7 mouse cellular contexts compared by ENCODE assay signal in the genomic region with DNA sequence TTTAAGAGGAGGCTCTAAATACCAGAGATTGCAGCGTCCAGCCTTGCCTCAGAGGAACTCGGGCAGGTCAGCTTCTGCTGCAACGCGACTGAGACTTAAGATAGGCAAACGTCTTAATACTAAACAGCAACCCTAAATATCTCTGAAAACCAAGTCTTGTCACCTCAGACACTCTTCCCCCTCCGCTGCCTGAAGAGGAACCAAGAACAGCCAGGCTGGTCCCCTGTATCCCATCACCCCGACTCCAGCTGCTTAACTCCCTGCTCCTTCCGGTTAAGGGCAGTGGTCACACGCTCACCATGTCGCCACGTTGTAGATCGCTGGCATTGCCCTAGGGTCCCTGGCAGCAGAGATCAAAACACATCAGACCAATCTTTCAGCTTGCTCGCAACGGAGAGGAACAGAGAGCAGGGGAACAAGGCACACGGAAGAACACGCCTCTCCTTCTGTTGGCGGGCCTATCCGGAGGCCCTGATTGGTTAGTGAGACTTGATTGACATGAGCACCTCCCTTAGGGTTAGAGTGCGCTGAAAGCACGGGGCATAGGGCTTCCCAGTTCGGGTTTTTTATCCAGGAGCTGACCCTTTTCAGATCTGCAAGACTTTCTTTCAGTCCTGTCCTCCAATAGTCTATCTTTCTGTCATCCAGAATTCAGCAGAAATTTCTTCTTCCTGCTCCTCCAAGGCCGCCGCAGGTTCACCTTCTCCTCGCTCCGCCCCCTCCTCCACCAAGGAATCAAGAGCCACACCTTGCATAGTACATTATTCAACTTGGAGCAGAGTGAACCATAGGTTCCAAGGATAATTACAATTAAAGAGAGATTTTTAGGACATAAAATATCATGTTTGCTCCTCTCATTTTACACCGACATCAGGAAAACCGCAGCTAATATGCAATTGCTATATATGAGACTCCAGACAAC. TPM values are rescaled to one million over a fixed set of nuclear protein-coding genes. Genes with fewer than 3 reads are reported as not detected.
DNase-seq lines count a peak whose midpoint lies in the region; ATAC-seq and TF ChIP-seq lines count a peak whose summit lies in the region.
"Not testable (repeated sequence)": the region's sequence is repeated elsewhere in the genome, so short reads cannot be mapped to it uniquely, and the experiment has no call there.

Gene Zfp935 (minus strand): TSS at position 323 of the 922 bp plus-strand sequence.

- not testable (repeated sequence) for TF ChIP-seq CTCF in heart, adult 2 months (IDR thresholded peaks at IDR 0.05); kidney, adult 2 months (conservative IDR thresholded peaks at IDR 0.05; ENCODE audit: insufficient read depth, insufficient read length, low read depth, low read length); spleen, adult 2 months (IDR thresholded peaks at IDR 0.05; ENCODE audit: extremely low read depth, insufficient read depth, insufficient read length, insufficient replicate concordance)

- H3K4me2 ChIP-seq in embryonic facial prominence, embryonic 13.5 days: peak within 1 kb of the TSS; percentile 51
- H3K4me2 ChIP-seq in limb, embryonic 11.5 days (ENCODE audit: low read depth, severe bottlenecking): 0 out of 2 replicates have a peak within 1 kb of the TSS, but pooled peaks have one; percentile 18
- H3K4me2 ChIP-seq in midbrain, embryonic 13.5 days (replicated peaks): peak within 1 kb of the TSS; percentile 52

- intact Hi-C loops in heart, adult 2 months (cut with DNase I): not testable (repeated sequence)

- H3K27ac ChIP-seq in embryonic facial prominence, embryonic 13.5 days; heart, adult 2 months; kidney, adult 2 months (ENCODE audit: insufficient read depth, low read depth, low read length); limb, embryonic 11.5 days (replicated peaks; ENCODE audit: low read depth, low read length); midbrain, embryonic 13.5 days; spleen, adult 2 months (ENCODE audit: insufficient read depth, low read length): not testable (repeated sequence)

- H3K27me3 ChIP-seq in embryonic facial prominence, embryonic 13.5 days; heart, adult 2 months (ENCODE audit: control insufficient read depth, insufficient read depth, low read length); kidney, adult 2 months (replicated peaks; ENCODE audit: control insufficient read depth, insufficient read depth, low read length); limb, embryonic 11.5 days (ENCODE audit: control insufficient read depth, insufficient read depth, low read length); midbrain, embryonic 13.5 days; spleen, adult 2 months (ENCODE audit: control insufficient read depth, insufficient read depth, low read length): not testable (repeated sequence)

- peak within 1 kb of the TSS; percentile 51 for H3K4me3 ChIP-seq in embryonic facial prominence, embryonic 13.5 days
- peak within 1 kb of the TSS; percentile 59 for H3K4me3 ChIP-seq in heart, adult 2 months
- peak within 1 kb of the TSS; percentile 80 for H3K4me3 ChIP-seq in kidney, adult 2 months (ENCODE audit: insufficient read depth, low read depth, low read length)
- peak within 1 kb of the TSS; percentile 37 for H3K4me3 ChIP-seq in limb, embryonic 11.5 days (ENCODE audit: low read depth, low read length)
- peak within 1 kb of the TSS; percentile 48 for H3K4me3 ChIP-seq in midbrain, embryonic 13.5 days (replicated peaks)
- H3K4me3 ChIP-seq in spleen, adult 2 months (ENCODE audit: extremely low read depth, insufficient read depth, insufficient read length): peak within 1 kb of the TSS; percentile 62

- not testable (repeated sequence) for ATAC-seq in embryonic facial prominence, embryonic 13.5 days (ENCODE audit: insufficient number of reproducible peaks, insufficient read depth, low FRiP score, low TSS enrichment, low read depth); limb, embryonic 11.5 days (ENCODE audit: insufficient number of reproducible peaks, low FRiP score, low TSS enrichment, low read depth)
- peak; percentile 79; the same call in 1 of the 2 replicates for ATAC-seq in midbrain, embryonic 13.5 days

- peak; percentile 60 for DNase-seq in adrenal gland, postnatal 25 days
- DNase-seq in heart, adult 2 months: peak; percentile 79 to 84
- peak; percentile 85 for DNase-seq in kidney, adult 2 months
- DNase-seq in limb, embryonic 11.5 days (ENCODE audit: low spot score): peak; percentile 35
- peak; percentile 0 to 65 for DNase-seq in spleen, adult 2 months (ENCODE audit: low read depth in 1 of 2, low spot score in 2 of 2)

- H3K9me3 ChIP-seq in embryonic facial prominence, embryonic 13.5 days: peaks cover 19% of the 10 kb centered on the region
- H3K9me3 ChIP-seq in limb, embryonic 11.5 days (ENCODE audit: control insufficient read depth, low read length): not testable (repeated sequence)
- H3K9me3 ChIP-seq in midbrain, embryonic 13.5 days: peaks cover 11% of the 10 kb centered on the region; the same call in 1 of the 2 replicates

- not testable (repeated sequence) for H3K4me1 ChIP-seq in embryonic facial prominence, embryonic 13.5 days; heart, adult 2 months (ENCODE audit: control insufficient read depth, insufficient read depth, low read length); kidney, adult 2 months (ENCODE audit: control insufficient read depth, insufficient read depth, low read length); limb, embryonic 11.5 days (ENCODE audit: control insufficient read depth, insufficient read depth, low read length); midbrain, embryonic 13.5 days (replicated peaks); spleen, adult 2 months (ENCODE audit: control insufficient read depth, insufficient read depth, insufficient read length)

- not testable (repeated sequence) for H3K79me2 ChIP-seq in heart, adult 2 months (replicated peaks; ENCODE audit: control insufficient read depth, insufficient read depth, low read length)

- WGBS in embryonic facial prominence, embryonic 13.5 days: 5% methylated on average over 27 of the region's 27 CpGs
- WGBS in heart, adult 2 months: 6% methylated on average over 27 of the region's 27 CpGs
- WGBS in kidney, adult 2 months: 2% methylated on average over 27 of the region's 27 CpGs
- 6% methylated on average over 25 of the region's 27 CpGs for WGBS in limb, embryonic 11.5 days
- WGBS in midbrain, embryonic 13.5 days: 2% methylated on average over 27 of the region's 27 CpGs
- WGBS in spleen, adult 2 months: 5% methylated on average over 27 of the region's 27 CpGs

- TF ChIP-seq POLR2A in heart, adult 2 months (IDR thresholded peaks at IDR 0.05; ENCODE audit: insufficient read depth, low read depth, low read length); kidney, adult 2 months (IDR thresholded peaks at IDR 0.05; ENCODE audit: low read depth, low read length); spleen, adult 2 months (IDR thresholded peaks at IDR 0.05; ENCODE audit: low read depth, low read length): not testable (repeated sequence)

- H3K36me3 ChIP-seq in embryonic facial prominence, embryonic 13.5 days: peaks cover 19% of the 10 kb centered on the region
- H3K36me3 ChIP-seq in heart, adult 2 months (ENCODE audit: control insufficient read depth, insufficient read depth, low read length); kidney, adult 2 months (ENCODE audit: control insufficient read depth, insufficient read depth, low read length); limb, embryonic 11.5 days (ENCODE audit: control insufficient read depth, insufficient read depth, low read length); spleen, adult 2 months (ENCODE audit: control insufficient read depth, insufficient read depth, low read length): not testable (repeated sequence)
- H3K36me3 ChIP-seq in midbrain, embryonic 13.5 days: peaks cover 19% of the 10 kb centered on the region

- peak within 1 kb of the TSS; percentile 72 for H3K9ac ChIP-seq in embryonic facial prominence, embryonic 13.5 days
- H3K9ac ChIP-seq in heart, adult 2 months (ENCODE audit: low read depth, low read length): peak within 1 kb of the TSS; percentile 72
- H3K9ac ChIP-seq in limb, embryonic 11.5 days (ENCODE audit: low read length): 0 out of 2 replicates have a peak within 1 kb of the TSS, but pooled peaks have one; percentile 47
- peak within 1 kb of the TSS; percentile 67 for H3K9ac ChIP-seq in midbrain, embryonic 13.5 days (replicated peaks)

- TF ChIP-seq EP300 in heart, adult 2 months (IDR thresholded peaks at IDR 0.05; ENCODE audit: insufficient read depth, low read depth, low read length): not testable (repeated sequence)

RNA-seq across cellular contexts. Expression of gene Zfp935, which starts in this region (rescaled TPM):
- total RNA-seq in adrenal gland, postnatal 25 days (2021): not detected in 2 replicates
- not detected in 2 replicates for polyA plus RNA-seq in embryonic facial prominence, embryonic 13.5 days (2015; fragmentation: Nextera tagmentation; extraction: Ambion mirVana)
- total RNA-seq in heart, adult 2 months (2021): not detected
- not detected in 2 replicates for polyA plus RNA-seq in heart, adult 2 months (2012; rRNA removed)
- not detected in 2 replicates for polyA plus RNA-seq in kidney, adult 2 months (2012; rRNA removed)
- polyA plus RNA-seq in limb, embryonic 11.5 days (2014; fragmentation: Nextera tagmentation; extraction: Ambion mirVana): 1.9 TPM in 1 of 2 replicates, not detected in the other
- 0.30 TPM in 1 of 2 replicates, not detected in the other for polyA plus RNA-seq in midbrain, embryonic 13.5 days (2015; fragmentation: Nextera tagmentation; extraction: Ambion mirVana)
- not detected in 2 replicates for polyA plus RNA-seq in spleen, adult 2 months (2012; rRNA removed)

Comparison
In these comparisons a context has a peak if more than half of its experiments do, and no peak if none do; other contexts are left out.
1. Peak in DNase-seq in adrenal gland, postnatal 25 days; RNA of the gene not detected or under 1 TPM.
2. Peak in DNase-seq, H3K4me3 ChIP-seq and H3K9ac ChIP-seq in heart, adult 2 months; RNA of the gene not detected or under 1 TPM.
3. Peak in DNase-seq and H3K4me3 ChIP-seq in kidney, adult 2 months; RNA of the gene not detected or under 1 TPM.
4. Peak in ATAC-seq, H3K4me3 ChIP-seq, H3K9ac ChIP-seq and H3K4me2 ChIP-seq in midbrain, embryonic 13.5 days; RNA of the gene not detected or under 1 TPM.
5. Peak in DNase-seq and H3K4me3 ChIP-seq in spleen, adult 2 months; RNA of the gene not detected or under 1 TPM.
6. DNase-seq: peak in every context shown above with its lines; median percentile 85 in kidney, adult 2 months; 82 in heart, adult 2 months; 60 in adrenal gland, postnatal 25 days; 35 in limb, embryonic 11.5 days; 32 in spleen, adult 2 months.